Mouse (Mus musculus): ENCODE data around the gene Adprm. TPM values are rescaled to one million over a fixed set of nuclear protein-coding genes. Genes with fewer than 3 reads are reported as not detected.

Adprm gene
- total RNA-seq, 2 experiments from 2014 or later: 24.3 to 27.5 TPM

- no peak for DNase-seq (ENCODE audit: low spot score in 2 of 2)
Measured at GRCm38 (mm10) chr11:67077435-67077834, 25.0 kb upstream of the Adprm start.

GRCm38 (mm10) chr11:67076781-67077180 lies 24.4 kb upstream of the Adprm start:
- no peak for DNase-seq (ENCODE audit: low spot score in 2 of 2)

GRCm38 (mm10) chr11:67075036-67075435 lies 22.6 kb upstream of the Adprm start:
- DNase-seq (ENCODE audit: low spot score in 2 of 2): no peak

GRCm38 (mm10) chr11:67072615-67073130 lies 20.3 kb upstream of the Adprm start:
- no peak for DNase-seq (ENCODE audit: low spot score in 2 of 2)

GRCm38 (mm10) chr11:67067741-67068140 lies 15.3 kb upstream of the Adprm start:
- DNase-seq (ENCODE audit: low spot score in 2 of 2): no peak

- peak in 1 of 2 experiments; percentile 16 for DNase-seq (ENCODE audit: low spot score in 2 of 2)
Measured at GRCm38 (mm10) chr11:67062726-67063125, 10.3 kb upstream of the Adprm start.

- DNase-seq (ENCODE audit: low spot score in 2 of 2): no peak
Measured at GRCm38 (mm10) chr11:67061311-67061710, 8.9 kb upstream of the Adprm start.

- no peak for DNase-seq (ENCODE audit: low spot score in 2 of 2)
Measured at GRCm38 (mm10) chr11:67054754-67055365, 2.5 kb upstream of the Adprm start.

GRCm38 (mm10) chr11:67051676-67052320 lies 596 bp downstream of the Adprm start:
- no peak for DNase-seq (ENCODE audit: low spot score in 2 of 2)

GRCm38 (mm10) chr11:67049256-67049655 lies 3.1 kb downstream of the Adprm start:
- DNase-seq (ENCODE audit: low spot score in 2 of 2): no peak

- no peak for DNase-seq (ENCODE audit: low spot score in 2 of 2)
Measured at GRCm38 (mm10) chr11:67048496-67048895, 3.9 kb downstream of the Adprm start.

- no peak for DNase-seq (ENCODE audit: low spot score in 2 of 2)
Measured at GRCm38 (mm10) chr11:67047199-67047598, 5.2 kb downstream of the Adprm start.

GRCm38 (mm10) chr11:67044959-67045358 lies 7.4 kb downstream of the Adprm start:
- DNase-seq (ENCODE audit: low spot score in 2 of 2): no peak

- no peak for DNase-seq (ENCODE audit: low spot score in 2 of 2)
Measured at GRCm38 (mm10) chr11:67043007-67043406, 9.4 kb downstream of the Adprm start.

GRCm38 (mm10) chr11:67040483-67040882 lies 11.9 kb downstream of the Adprm start:
- DNase-seq (ENCODE audit: low spot score in 2 of 2): no peak

- DNase-seq (ENCODE audit: low spot score in 2 of 2): no peak
Measured at GRCm38 (mm10) chr11:67039799-67040198, 12.6 kb downstream of the Adprm start.

GRCm38 (mm10) chr11:67036892-67037291 lies 15.5 kb downstream of the Adprm start:
- no peak for DNase-seq (ENCODE audit: low spot score in 2 of 2)

- DNase-seq (ENCODE audit: low spot score in 2 of 2): no peak
Measured at GRCm38 (mm10) chr11:67036229-67036628, 16.2 kb downstream of the Adprm start.

GRCm38 (mm10) chr11:67034775-67035485 lies 17.5 kb downstream of the Adprm start:
- no peak for DNase-seq (ENCODE audit: low spot score in 2 of 2)

- DNase-seq (ENCODE audit: low spot score in 2 of 2): no peak
Measured at GRCm38 (mm10) chr11:67031603-67031915, 20.8 kb downstream of the Adprm start.

GRCm38 (mm10) chr11:67030904-67031602 lies 21.3 kb downstream of the Adprm start:
- DNase-seq (ENCODE audit: low spot score in 2 of 2): no peak

Measured in left cerebral cortex, adult 18-20 months (tissue).